Mouse (Mus musculus) ZHBTc4 (cell line): ENCODE measurements at regions not wholly inside any gene's neighbourhood (a gene's known extent, or its start where the extent isn't known, plus 50 kb on each side); places are given as distances from the start of the nearest gene placed in this dataset.

ENCODE experiments used
- DNase-seq: peaks from one replicate; pipeline ENCODE4 v3.0.0-alpha.2; 2011; ENCODE audit warnings: low read depth, low spot score

- DNase-seq: no peak
These were observed 64.3 kb upstream of the Klf3 start for GRCm38 (mm10) chr5:64738781-64739310.

GRCm38 (mm10) chr5:64739311-64740261 lies 63.6 kb upstream of the Klf3 start:
- peak; percentile 58 for DNase-seq

GRCm38 (mm10) chr5:64744041-64744440 lies 59.1 kb upstream of the Klf3 start:
- DNase-seq: no peak

GRCm38 (mm10) chr5:64744455-64744854 lies 58.7 kb upstream of the Klf3 start:
- no peak for DNase-seq

- DNase-seq: no peak
These were observed 55.7 kb upstream of the Klf3 start for GRCm38 (mm10) chr5:64747461-64747860.

- no peak for DNase-seq
These were observed 53.6 kb upstream of the Klf3 start for GRCm38 (mm10) chr5:64749415-64750166.

GRCm38 (mm10) chr5:64750406-64750805 lies 52.8 kb upstream of the Klf3 start:
- DNase-seq: no peak

GRCm38 (mm10) chr5:64750976-64751656 lies 52.1 kb upstream of the Klf3 start:
- DNase-seq: no peak

GRCm38 (mm10) chr5:64753142-64753750 lies 49.9 kb upstream of the Klf3 start:
- DNase-seq: no peak
